Mouse (Mus musculus): ENCODE data around the gene Ifna1. TPM values are rescaled to one million over a fixed set of nuclear protein-coding genes. Genes with fewer than 3 reads are reported as not detected.
A peak's percentile ranks its signal among the peaks of the same experiment; 100 is the strongest.

Ifna1 gene
- polyA plus RNA-seq, 1 experiment from 2014 or later, result not detected

DNA sequence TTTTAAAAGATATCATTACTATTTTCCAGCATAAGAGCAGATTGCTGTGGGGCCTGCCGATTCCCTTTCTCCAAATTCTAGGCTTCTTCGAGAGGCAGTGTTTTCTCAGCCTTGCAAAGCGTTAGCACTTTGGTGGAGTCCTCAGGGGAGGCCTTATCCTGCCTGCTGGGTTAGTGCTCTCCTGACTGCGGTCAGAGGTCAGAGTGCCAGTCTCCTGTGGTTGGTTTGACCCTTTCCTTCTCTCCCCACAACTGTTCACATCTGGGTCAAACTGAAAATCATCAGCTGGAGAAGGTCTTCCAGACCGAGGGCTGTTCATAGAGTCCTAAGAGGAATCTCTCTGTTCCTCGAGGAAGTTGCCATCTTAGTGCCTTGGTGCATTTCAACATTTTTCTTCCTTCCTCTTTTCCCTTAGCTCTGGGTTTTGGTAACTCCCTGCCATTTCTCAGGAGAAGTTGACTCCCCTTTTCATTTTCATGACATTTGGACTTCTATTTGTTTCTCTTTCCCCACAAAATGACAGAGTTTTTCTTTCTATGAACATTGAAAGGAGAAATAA, 15.2 kb downstream of the Ifna1 start:
- 0 out of 2 replicates have a peak, but pooled peaks cover 4% of the 10 kb centered on the region for H3K27me3 ChIP-seq (replicated peaks; ENCODE audit: control insufficient read depth, insufficient read depth, low read length)
- H3K9ac ChIP-seq (ENCODE audit: low read length), result no peak overlapping the region
- H3K27ac ChIP-seq (ENCODE audit: low read depth), result no peak overlapping the region
- no peaks in the 10 kb centered on the region for H3K36me3 ChIP-seq (ENCODE audit: control insufficient read depth, insufficient read depth, low read length)
- ATAC-seq (replicated peaks; ENCODE audit: low FRiP score, low TSS enrichment, low read depth) (no peak), DNase-seq (ENCODE audit: low spot score) (no peak)
- no peaks in the 10 kb centered on the region; the same call in 1 of the 2 replicates for H3K4me1 ChIP-seq (replicated peaks; ENCODE audit: control insufficient read depth, insufficient read depth, low read length)
- no peak overlapping the region for H3K4me2 ChIP-seq (ENCODE audit: low read length)
- no peak overlapping the region for H3K4me3 ChIP-seq (ENCODE audit: low read depth, low read length)
- WGBS, result 54% methylated on average over 6 of the region's 6 CpGs
- H3K9me3 ChIP-seq (ENCODE audit: control insufficient read depth, low read length), result no peaks in the 10 kb centered on the region

DNA sequence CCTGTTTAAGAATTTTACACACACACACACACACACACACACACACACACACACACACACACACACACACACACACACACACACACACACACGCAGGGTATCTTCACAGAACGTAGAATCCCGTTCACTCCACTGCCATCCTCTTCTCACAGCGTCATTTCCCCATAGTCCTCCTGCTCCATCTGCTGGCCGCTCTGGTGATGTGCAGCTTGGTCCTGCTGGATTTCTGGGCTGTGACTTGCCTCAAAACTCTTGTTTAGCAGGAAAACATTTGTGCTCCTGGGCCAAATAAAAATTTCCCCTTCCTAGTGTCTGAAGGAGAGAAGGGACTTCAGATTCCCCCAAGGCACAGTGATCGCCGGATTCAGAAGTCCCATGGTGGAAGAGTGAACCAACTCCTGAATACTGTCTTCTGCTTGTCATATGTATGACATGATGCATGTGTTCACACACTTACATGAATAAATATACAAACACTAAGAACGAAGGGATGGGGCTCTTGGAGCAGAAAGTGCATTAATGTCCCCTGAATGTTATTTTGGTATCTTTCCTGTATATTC, 17.6 kb downstream of the Ifna1 start:
- no peaks in the 10 kb centered on the region; the same call in 1 of the 2 replicates for H3K4me1 ChIP-seq (replicated peaks; ENCODE audit: control insufficient read depth, insufficient read depth, low read length)

DNA sequence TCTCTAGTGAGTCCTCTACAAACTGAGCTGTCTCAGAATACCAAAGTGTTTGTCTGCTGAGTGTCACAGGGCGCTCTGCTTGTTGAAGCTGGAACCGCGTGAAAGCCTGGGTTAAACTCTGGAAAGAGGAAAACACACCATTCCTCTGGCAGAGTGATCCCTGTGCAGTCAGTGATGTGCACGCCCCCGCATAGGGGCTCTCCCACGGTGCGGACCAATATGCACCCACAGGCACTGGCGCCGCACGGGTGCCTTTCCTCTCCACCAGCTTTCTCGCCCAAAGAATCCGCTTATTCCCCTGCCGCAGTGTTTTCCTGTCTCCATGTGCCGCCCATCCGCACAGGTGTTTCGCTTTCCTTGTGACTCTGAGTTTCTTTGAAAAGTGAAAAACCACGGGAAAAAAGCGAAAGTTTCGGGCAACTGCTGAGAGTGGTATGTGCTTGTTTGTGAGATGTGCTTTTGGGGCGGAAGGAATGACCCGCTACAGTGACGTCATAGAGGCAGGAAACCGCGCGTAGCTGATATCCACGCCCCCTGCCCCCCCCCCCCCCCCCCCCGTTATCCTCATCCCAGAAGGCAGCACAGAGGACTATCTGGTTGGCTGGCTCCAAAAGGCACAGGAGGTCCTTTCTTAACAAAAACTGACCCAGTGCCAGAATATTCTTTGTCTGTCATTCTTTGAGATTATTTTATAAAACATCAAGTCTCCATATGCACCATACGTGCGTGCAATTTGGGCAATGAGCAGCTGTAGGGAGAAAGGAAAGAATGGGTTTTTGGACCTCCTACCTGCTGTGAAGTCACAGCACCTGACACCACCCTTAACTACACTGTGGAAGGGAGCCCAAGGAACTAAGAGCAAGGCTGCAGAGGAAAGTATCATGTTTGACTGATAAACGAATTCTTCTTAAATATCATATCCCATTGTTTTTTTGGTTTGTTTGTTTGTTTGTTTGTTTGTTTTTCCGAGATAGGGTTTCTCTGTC, 18.3 kb downstream of the Ifna1 start:
- Histone ChIP-seq H3K9ac (ENCODE audit: low read length) (peak overlapping the region; percentile 46), H3K4me2 (ENCODE audit: low read length) (peak overlapping the region; percentile 91), H3K27ac (ENCODE audit: low read depth) (no peak overlapping the region), H3K27me3 (replicated peaks; ENCODE audit: control insufficient read depth, insufficient read depth, low read length) (0 out of 2 replicates have a peak, but pooled peaks cover 4% of the 10 kb centered on the region), H3K36me3 (ENCODE audit: control insufficient read depth, insufficient read depth, low read length) (no peaks in the 10 kb centered on the region), H3K4me3 (ENCODE audit: low read depth, low read length) (peak overlapping the region; percentile 56), H3K4me1 (replicated peaks; ENCODE audit: control insufficient read depth, insufficient read depth, low read length) (no peaks in the 10 kb centered on the region), H3K9me3 (ENCODE audit: control insufficient read depth, low read length) (no peaks in the 10 kb centered on the region)
- peak; percentile 81 for ATAC-seq (replicated peaks; ENCODE audit: low FRiP score, low TSS enrichment, low read depth)
- DNase-seq (ENCODE audit: low spot score), result peak; percentile 78
- WGBS, result 7% methylated on average over 31 of the region's 31 CpGs

More for the DNA sequence above, 17.6 kb downstream of the Ifna1 start:
- H3K27ac ChIP-seq (ENCODE audit: low read depth), result no peak overlapping the region
- peak overlapping the region; percentile 56 for H3K4me3 ChIP-seq (ENCODE audit: low read depth, low read length)
- no peaks in the 10 kb centered on the region for H3K9me3 ChIP-seq (ENCODE audit: control insufficient read depth, low read length)
- peak overlapping the region; percentile 91 for H3K4me2 ChIP-seq (ENCODE audit: low read length)
- H3K36me3 ChIP-seq (ENCODE audit: control insufficient read depth, insufficient read depth, low read length), result no peaks in the 10 kb centered on the region
- ATAC-seq (replicated peaks; ENCODE audit: low FRiP score, low TSS enrichment, low read depth), result peak; percentile 71; the same call in 1 of the 2 replicates
- H3K27me3 ChIP-seq (replicated peaks; ENCODE audit: control insufficient read depth, insufficient read depth, low read length), result 0 out of 2 replicates have a peak, but pooled peaks cover 4% of the 10 kb centered on the region
- DNase-seq (ENCODE audit: low spot score), result peak; percentile 94
- H3K9ac ChIP-seq (ENCODE audit: low read length), result no peak overlapping the region; the same call in 1 of the 2 replicates
- 0% methylated on average over 8 of the region's 8 CpGs for WGBS

DNA sequence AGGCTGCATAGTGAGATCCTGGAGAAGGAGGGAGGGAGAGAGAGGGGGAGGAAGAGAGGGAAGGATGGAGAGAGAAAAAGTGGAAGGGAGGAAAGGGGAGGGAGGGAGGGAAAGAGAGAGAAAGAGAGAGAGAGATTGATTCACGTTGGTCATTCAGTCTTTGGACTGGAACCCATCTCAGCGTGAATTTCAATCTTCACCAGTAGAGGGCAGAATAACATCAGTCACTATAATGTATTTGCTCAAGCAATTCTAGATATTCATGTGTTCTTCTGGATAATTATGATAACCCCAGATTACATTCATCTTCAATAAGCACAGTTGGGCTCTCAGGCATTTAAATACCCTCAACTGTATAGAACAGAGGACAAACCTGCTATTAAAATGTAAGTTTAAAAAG, 22.8 kb downstream of the Ifna1 start:
- no peak overlapping the region for H3K4me3 ChIP-seq (ENCODE audit: low read depth, low read length)
- no peak overlapping the region for H3K4me2 ChIP-seq (ENCODE audit: low read length)
- H3K9ac ChIP-seq (ENCODE audit: low read length), result no peak overlapping the region
- ATAC-seq (replicated peaks; ENCODE audit: low FRiP score, low TSS enrichment, low read depth) (no peak), DNase-seq (ENCODE audit: low spot score) (no peak)
- H3K9me3 ChIP-seq (ENCODE audit: control insufficient read depth, low read length), result no peaks in the 10 kb centered on the region
- no peaks in the 10 kb centered on the region for H3K36me3 ChIP-seq (ENCODE audit: control insufficient read depth, insufficient read depth, low read length)
- no peaks in the 10 kb centered on the region for H3K4me1 ChIP-seq (replicated peaks; ENCODE audit: control insufficient read depth, insufficient read depth, low read length)
- no peak overlapping the region for H3K27ac ChIP-seq (ENCODE audit: low read depth)
- no peaks in the 10 kb centered on the region for H3K27me3 ChIP-seq (replicated peaks; ENCODE audit: control insufficient read depth, insufficient read depth, low read length)
- WGBS, result 0% methylated on average over 2 of the region's 2 CpGs

DNA sequence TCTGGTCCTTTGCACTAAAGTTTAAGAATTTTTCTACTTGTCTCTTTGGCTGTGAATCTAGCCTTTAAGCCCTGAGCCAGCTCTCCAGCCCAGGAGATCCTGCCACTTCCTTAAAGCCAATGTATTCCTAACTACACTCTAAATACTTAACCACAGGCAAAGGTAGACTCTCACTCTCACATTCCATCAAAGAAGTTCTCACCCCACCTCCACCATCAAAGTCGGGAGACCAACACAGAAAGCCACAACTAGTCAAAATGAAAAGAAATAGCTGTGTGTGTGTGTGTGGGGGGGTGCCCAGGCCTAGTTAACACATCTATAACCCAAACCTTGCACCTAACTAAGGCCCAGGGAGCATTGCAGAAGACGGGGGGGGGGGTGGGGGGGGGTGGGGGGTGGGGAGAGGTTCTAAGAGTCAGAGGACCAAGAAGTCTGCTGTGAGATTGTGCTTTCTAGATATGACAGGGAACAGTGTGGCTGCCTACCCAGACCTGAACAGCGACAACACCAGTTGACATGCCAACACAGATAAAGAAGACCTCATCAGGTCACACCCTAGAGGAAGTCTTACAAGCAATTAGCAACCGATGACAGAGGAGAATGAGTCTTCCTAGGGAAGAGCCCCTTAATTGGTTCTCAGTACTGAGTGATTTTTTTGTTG, 25.7 kb downstream of the Ifna1 start:
- Histone ChIP-seq H3K4me3 (ENCODE audit: low read depth, low read length) (no peak overlapping the region), H3K27ac (ENCODE audit: low read depth) (no peak overlapping the region), H3K27me3 (replicated peaks; ENCODE audit: control insufficient read depth, insufficient read depth, low read length) (no peaks in the 10 kb centered on the region), H3K4me1 (replicated peaks; ENCODE audit: control insufficient read depth, insufficient read depth, low read length) (no peaks in the 10 kb centered on the region), H3K9ac (ENCODE audit: low read length) (no peak overlapping the region), H3K4me2 (ENCODE audit: low read length) (no peak overlapping the region), H3K36me3 (ENCODE audit: control insufficient read depth, insufficient read depth, low read length) (no peaks in the 10 kb centered on the region), H3K9me3 (ENCODE audit: control insufficient read depth, low read length) (no peaks in the 10 kb centered on the region)
- DNase-seq (ENCODE audit: low spot score) (no peak), ATAC-seq (replicated peaks; ENCODE audit: low FRiP score, low TSS enrichment, low read depth) (no peak)
- WGBS, result 56% methylated on average over 4 of the region's 4 CpGs

DNA sequence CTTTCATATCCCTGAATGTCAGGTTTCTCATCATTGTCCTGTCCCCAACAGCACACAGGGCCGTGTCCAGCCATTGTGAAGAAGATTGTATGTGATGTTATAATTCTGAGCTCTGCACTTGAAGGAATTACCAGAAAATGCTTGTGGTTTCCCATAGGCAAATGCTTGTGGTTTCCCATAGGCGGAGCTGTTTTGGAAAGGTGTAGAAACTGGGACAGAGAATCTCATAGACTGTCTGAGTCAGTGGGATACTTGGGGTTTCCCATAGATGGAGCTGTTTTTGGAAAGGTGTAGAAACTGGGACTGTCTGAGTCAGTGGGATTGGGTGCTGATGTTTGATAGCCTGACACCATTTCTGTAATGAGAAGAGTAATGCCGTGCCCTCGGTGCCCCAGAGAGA, 26.6 kb downstream of the Ifna1 start:
- Histone ChIP-seq H3K4me3 (ENCODE audit: low read depth, low read length) (no peak overlapping the region), H3K4me1 (replicated peaks; ENCODE audit: control insufficient read depth, insufficient read depth, low read length) (no peaks in the 10 kb centered on the region), H3K4me2 (ENCODE audit: low read length) (no peak overlapping the region), H3K27ac (ENCODE audit: low read depth) (no peak overlapping the region), H3K27me3 (replicated peaks; ENCODE audit: control insufficient read depth, insufficient read depth, low read length) (no peaks in the 10 kb centered on the region), H3K9me3 (ENCODE audit: control insufficient read depth, low read length) (no peaks in the 10 kb centered on the region), H3K36me3 (ENCODE audit: control insufficient read depth, insufficient read depth, low read length) (no peaks in the 10 kb centered on the region), H3K9ac (ENCODE audit: low read length) (no peak overlapping the region)
- DNase-seq (ENCODE audit: low spot score) (no peak), ATAC-seq (replicated peaks; ENCODE audit: low FRiP score, low TSS enrichment, low read depth) (no peak)
- WGBS, result 88% methylated on average over 4 of the region's 4 CpGs

DNA sequence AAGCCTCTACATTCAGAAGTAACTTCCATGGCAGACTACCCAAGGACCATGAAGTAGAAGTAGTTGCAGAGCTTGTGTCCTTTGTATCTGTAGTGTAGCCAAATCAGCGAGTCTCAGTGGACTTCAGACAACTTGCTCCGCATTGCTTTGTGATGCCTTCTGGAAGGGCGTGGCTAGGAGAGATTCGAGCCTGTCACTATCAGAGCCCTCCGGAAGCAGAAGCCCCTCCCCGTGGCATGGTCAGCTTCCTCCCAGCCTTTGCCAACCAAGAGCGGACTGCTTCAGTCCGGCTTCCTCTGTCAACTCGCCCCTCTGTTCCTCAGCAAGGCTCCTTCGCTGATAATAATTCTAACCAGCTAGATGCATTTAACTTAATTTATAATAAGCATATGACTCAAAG, 28.4 kb downstream of the Ifna1 start:
- Histone ChIP-seq H3K4me3 (ENCODE audit: low read depth, low read length) (no peak overlapping the region), H3K36me3 (ENCODE audit: control insufficient read depth, insufficient read depth, low read length) (no peaks in the 10 kb centered on the region), H3K9me3 (ENCODE audit: control insufficient read depth, low read length) (no peaks in the 10 kb centered on the region), H3K4me2 (ENCODE audit: low read length) (no peak overlapping the region), H3K4me1 (replicated peaks; ENCODE audit: control insufficient read depth, insufficient read depth, low read length) (no peaks in the 10 kb centered on the region), H3K27me3 (replicated peaks; ENCODE audit: control insufficient read depth, insufficient read depth, low read length) (no peaks in the 10 kb centered on the region), H3K27ac (ENCODE audit: low read depth) (no peak overlapping the region), H3K9ac (ENCODE audit: low read length) (no peak overlapping the region)
- 42% methylated on average over 10 of the region's 10 CpGs for WGBS
- DNase-seq (ENCODE audit: low spot score) (no peak), ATAC-seq (replicated peaks; ENCODE audit: low FRiP score, low TSS enrichment, low read depth) (no peak)

DNA sequence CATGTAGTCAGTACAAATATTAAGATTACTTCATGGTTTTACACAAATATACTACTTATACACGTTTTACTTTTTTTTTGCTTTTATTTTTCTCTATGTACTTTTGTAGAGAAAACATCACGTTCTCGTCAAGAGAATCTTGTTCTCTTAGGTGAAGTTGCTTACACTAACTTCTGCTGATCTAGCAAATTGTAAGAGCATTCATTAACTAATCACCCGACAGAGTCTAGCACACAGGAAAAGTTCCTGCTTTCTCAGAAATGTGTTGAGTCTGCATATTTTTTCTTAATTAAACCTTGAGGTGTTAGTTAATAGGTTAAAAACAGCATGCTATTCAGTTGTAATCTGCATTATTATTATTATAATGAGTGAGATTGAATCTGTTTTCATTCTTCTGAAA, 28.9 kb downstream of the Ifna1 start:
- Histone ChIP-seq H3K9ac (ENCODE audit: low read length) (no peak overlapping the region), H3K4me2 (ENCODE audit: low read length) (no peak overlapping the region), H3K4me1 (replicated peaks; ENCODE audit: control insufficient read depth, insufficient read depth, low read length) (no peaks in the 10 kb centered on the region), H3K27ac (ENCODE audit: low read depth) (no peak overlapping the region), H3K27me3 (replicated peaks; ENCODE audit: control insufficient read depth, insufficient read depth, low read length) (no peaks in the 10 kb centered on the region), H3K9me3 (ENCODE audit: control insufficient read depth, low read length) (no peaks in the 10 kb centered on the region), H3K4me3 (ENCODE audit: low read depth, low read length) (no peak overlapping the region), H3K36me3 (ENCODE audit: control insufficient read depth, insufficient read depth, low read length) (no peaks in the 10 kb centered on the region)
- 66% methylated on average over 4 of the region's 4 CpGs for WGBS
- ATAC-seq (replicated peaks; ENCODE audit: low FRiP score, low TSS enrichment, low read depth) (no peak), DNase-seq (ENCODE audit: low spot score) (no peak)
